Mouse (Mus musculus) kidney, adult 2 months (tissue): Measurements from ENCODE around the gene Cib3. TPM values are rescaled to one million over a fixed set of nuclear protein-coding genes. Genes with fewer than 3 reads are reported as not detected.

ENCODE experiments used
- DNase-seq: peaks from one replicate; pipeline ENCODE4 v3.0.0; 2021
- H3K27ac ChIP-seq: fragments of 200-500 bp; 2 replicates; pipeline ENCODE4 v1.5.1; 2012; ENCODE audit warnings: low read depth, low read length, control low read depth, inconsistent platforms; ENCODE audit not compliant: insufficient read depth
- H3K27me3 ChIP-seq: fragments of 200-500 bp; replicated peaks from 2 replicates; pipeline ENCODE4 v1.6.1; 2012; ENCODE audit warnings: mild to moderate bottlenecking, moderate library complexity, low read length, inconsistent platforms; ENCODE audit not compliant: control insufficient read depth, insufficient read depth
- H3K36me3 ChIP-seq: fragments of 200-500 bp; 2 replicates; pipeline ENCODE4 v1.6.1; 2012; ENCODE audit warnings: mild to moderate bottlenecking, moderate library complexity, low read length, inconsistent platforms; ENCODE audit not compliant: control insufficient read depth, insufficient read depth
- H3K4me1 ChIP-seq: fragments of 200-500 bp; 2 replicates; pipeline ENCODE4 v1.6.1; 2011; ENCODE audit warnings: low read length; ENCODE audit not compliant: control insufficient read depth, insufficient read depth
- H3K4me3 ChIP-seq: fragments of 200-500 bp; 2 replicates; pipeline ENCODE4 v1.5.1; 2011; ENCODE audit warnings: mild to moderate bottlenecking, low read depth, low read length, control low read depth; ENCODE audit not compliant: insufficient read depth
- CTCF ChIP-seq: fragments of 200-500 bp; conservative IDR thresholded peaks from 2 replicates; pipeline ENCODE4 v1.5.1; 2011; ENCODE audit warnings: low read depth, mild to moderate bottlenecking, control low read depth, low read length, moderate library complexity, mixed read lengths; ENCODE audit not compliant: insufficient read depth, insufficient read length
- POLR2A ChIP-seq: fragments of 200-500 bp; IDR thresholded peaks from one replicate; pipeline ENCODE4 v1.6.1; 2011; ENCODE audit warnings: low read depth, low read length, control low read depth
- WGBS: fragments of 180-500 bp; shearing (Covaris S2); methylation state at CpG from one replicate; pipeline ENCODE4 v1.1.7; 2018; 5-methylcytosine and 5-hydroxymethylcytosine counted together
- polyA plus RNA-seq: library from polyadenylated mRNA; depleted of rRNA; stranded (reverse); fragments of >200 nt; gene quantifications from 2 replicates; pipeline ENCODE4 v1.2.3, GENCODE M21; 2012; rRNA removed

The Cib3 gene
- polyA plus RNA-seq = 0.04 TPM in 1 of 2 replicates, not detected in the other

GRCm38 (mm10) chr8:72212751-72213150 lies at the start of gene Cib3:
Cib3 (minus strand) TSS chr8:72212837.
- TF ChIP-seq POLR2A = no peak

GRCm38 (mm10) chr8:72261872-72262271 lies 49.2 kb upstream of the Cib3 start:
- TF ChIP-seq POLR2A = no peak
- peak; percentile 46 for TF ChIP-seq CTCF
- Histone ChIP-seq H3K4me3 (no peak overlapping the region), H3K27me3 (no peaks in the 10 kb centered on the region), H3K4me1 (0 out of 2 replicates have a peak, but pooled peaks cover 3% of the 10 kb centered on the region), H3K27ac (no peak overlapping the region), H3K36me3 (no peaks in the 10 kb centered on the region)
- WGBS = 61% methylated on average over 5 of the region's 5 CpGs
- peak; percentile 46 for DNase-seq

More at GRCm38 (mm10) chr8:72212751-72213150, at the start of gene Cib3:
- Histone ChIP-seq H3K27ac (no peak within 1 kb of the TSS), H3K36me3 (no peaks in the 10 kb centered on the region), H3K4me1 (no peaks in the 10 kb centered on the region), H3K4me3 (no peak within 1 kb of the TSS), H3K27me3 (no peaks in the 10 kb centered on the region)
- DNase-seq = no peak
- WGBS = 31% methylated on average over 4 of the region's 4 CpGs

GRCm38 (mm10) chr8:72261431-72261830 lies 48.8 kb upstream of the Cib3 start:
- DNase-seq = no peak
- no peak for TF ChIP-seq CTCF
- no peak for TF ChIP-seq POLR2A
- H3K27me3 ChIP-seq = no peaks in the 10 kb centered on the region
- H3K36me3 ChIP-seq = no peaks in the 10 kb centered on the region
- no peak overlapping the region for H3K4me3 ChIP-seq
- no peak overlapping the region for H3K27ac ChIP-seq
- 0 out of 2 replicates have a peak, but pooled peaks cover 3% of the 10 kb centered on the region for H3K4me1 ChIP-seq

GRCm38 (mm10) chr8:72261019-72261418 lies 48.4 kb upstream of the Cib3 start:
- no peaks in the 10 kb centered on the region for H3K27me3 ChIP-seq
- 30% methylated on average over 2 of the region's 2 CpGs for WGBS
- no peaks in the 10 kb centered on the region for H3K36me3 ChIP-seq
- no peak overlapping the region for H3K4me3 ChIP-seq
- no peak overlapping the region for H3K27ac ChIP-seq
- TF ChIP-seq CTCF (peak; percentile 64), POLR2A (no peak)
- peak; percentile 72 for DNase-seq
- H3K4me1 ChIP-seq = 0 out of 2 replicates have a peak, but pooled peaks cover 3% of the 10 kb centered on the region

GRCm38 (mm10) chr8:72260585-72260984 lies 47.9 kb upstream of the Cib3 start:
- no peak for TF ChIP-seq CTCF
- no peak for TF ChIP-seq POLR2A
- 56% methylated on average over 4 of the region's 4 CpGs for WGBS

GRCm38 (mm10) chr8:72259862-72260261 lies 47.2 kb upstream of the Cib3 start:
- no peak for DNase-seq
- 49% methylated on average over 2 of the region's 2 CpGs for WGBS
- no peak for TF ChIP-seq CTCF
- no peak for TF ChIP-seq POLR2A
- Histone ChIP-seq H3K4me1 (0 out of 2 replicates have a peak, but pooled peaks cover 3% of the 10 kb centered on the region), H3K36me3 (no peaks in the 10 kb centered on the region), H3K4me3 (no peak overlapping the region), H3K27ac (no peak overlapping the region), H3K27me3 (no peaks in the 10 kb centered on the region)

More at GRCm38 (mm10) chr8:72260585-72260984, 47.9 kb upstream of the Cib3 start:
- 0 out of 2 replicates have a peak, but pooled peaks cover 3% of the 10 kb centered on the region for H3K4me1 ChIP-seq
- no peak overlapping the region for H3K27ac ChIP-seq
- DNase-seq = no peak
- H3K36me3 ChIP-seq = no peaks in the 10 kb centered on the region
- no peak overlapping the region for H3K4me3 ChIP-seq
- no peaks in the 10 kb centered on the region for H3K27me3 ChIP-seq

GRCm38 (mm10) chr8:72257902-72258238 lies 45.2 kb upstream of the Cib3 start:
- Histone ChIP-seq H3K27me3 (no peaks in the 10 kb centered on the region), H3K4me3 (no peak overlapping the region), H3K4me1 (0 out of 2 replicates have a peak, but pooled peaks cover 3% of the 10 kb centered on the region), H3K36me3 (no peaks in the 10 kb centered on the region), H3K27ac (no peak overlapping the region)
- 88% methylated on average over 1 of the region's 1 CpGs for WGBS
- no peak for DNase-seq
- no peak for TF ChIP-seq POLR2A
- no peak for TF ChIP-seq CTCF
